Mouse (Mus musculus): ENCODE data around the gene Slc4a1ap. TPM values are rescaled to one million over a fixed set of nuclear protein-coding genes. Genes with fewer than 3 reads are reported as not detected.

Gene Slc4a1ap
- polyA plus RNA-seq, 1 experiment from 2014 or later: 36.7 TPM

- Histone ChIP-seq H3K36me3 (no peaks in the 10 kb centered on the region), H3K4me1 (peaks cover 21% of the 10 kb centered on the region), H3K4me2 (peak within 1 kb of the TSS; percentile 77), H3K9ac (peak within 1 kb of the TSS; percentile 39), H3K4me3 (replicated peaks) (peak within 1 kb of the TSS; percentile 42), H3K27ac (peak within 1 kb of the TSS; percentile 73), H3K9me3 (replicated peaks) (0 out of 2 replicates have a peak, but pooled peaks cover 2% of the 10 kb centered on the region), H3K27me3 (no peaks in the 10 kb centered on the region)
- peak; percentile 45 for ATAC-seq (replicated peaks; ENCODE audit: low FRiP score)
- 7% methylated on average over 26 of the region's 26 CpGs for WGBS
Observed at GRCm38 (mm10) chr5:31596481-31597429, 70.0 kb downstream of the Slc4a1ap start, which contains the start of gene Mrpl33. TSS of gene Mrpl33 (plus strand) at chr5:31596935.

GRCm38 (mm10) chr5:31597430-31597944, 70.7 kb downstream of the Slc4a1ap start:
- Histone ChIP-seq H3K27ac (peak overlapping the region; percentile 73; the same call in 1 of the 2 replicates), H3K9ac (no peak overlapping the region), H3K4me3 (replicated peaks) (peak overlapping the region; percentile 42; the same call in 1 of the 2 replicates), H3K4me1 (peaks cover 25% of the 10 kb centered on the region), H3K4me2 (peak overlapping the region; percentile 77), H3K9me3 (replicated peaks) (0 out of 2 replicates have a peak, but pooled peaks cover 2% of the 10 kb centered on the region), H3K27me3 (no peaks in the 10 kb centered on the region), H3K36me3 (no peaks in the 10 kb centered on the region)
- no peak for ATAC-seq (replicated peaks; ENCODE audit: low FRiP score)
- WGBS: 81% methylated on average over 6 of the region's 6 CpGs

GRCm38 (mm10) chr5:31598121-31598520, 71.3 kb downstream of the Slc4a1ap start:
- H3K4me3 ChIP-seq (replicated peaks): no peak overlapping the region
- ATAC-seq (replicated peaks; ENCODE audit: low FRiP score): no peak
- H3K9me3 ChIP-seq (replicated peaks): 0 out of 2 replicates have a peak, but pooled peaks cover 2% of the 10 kb centered on the region
- peaks cover 27% of the 10 kb centered on the region for H3K4me1 ChIP-seq
- H3K9ac ChIP-seq: no peak overlapping the region
- no peaks in the 10 kb centered on the region for H3K36me3 ChIP-seq
- WGBS: 86% methylated on average over 7 of the region's 7 CpGs
- H3K27me3 ChIP-seq: no peaks in the 10 kb centered on the region
- no peak overlapping the region for H3K27ac ChIP-seq
- H3K4me2 ChIP-seq: no peak overlapping the region

- WGBS: 69% methylated on average over 4 of the region's 4 CpGs
- H3K4me3 ChIP-seq (replicated peaks): no peak overlapping the region
- no peaks in the 10 kb centered on the region for H3K36me3 ChIP-seq
- no peaks in the 10 kb centered on the region for H3K27me3 ChIP-seq
- no peak overlapping the region for H3K9ac ChIP-seq
- H3K27ac ChIP-seq: no peak overlapping the region
- H3K9me3 ChIP-seq (replicated peaks): 0 out of 2 replicates have a peak, but pooled peaks cover 2% of the 10 kb centered on the region
- peaks cover 27% of the 10 kb centered on the region for H3K4me1 ChIP-seq
- no peak overlapping the region for H3K4me2 ChIP-seq
- ATAC-seq (replicated peaks; ENCODE audit: low FRiP score): no peak
Observed at GRCm38 (mm10) chr5:31598579-31598978, 71.8 kb downstream of the Slc4a1ap start.

- H3K9ac ChIP-seq: no peak overlapping the region
- 0 out of 2 replicates have a peak, but pooled peaks cover 2% of the 10 kb centered on the region for H3K9me3 ChIP-seq (replicated peaks)
- H3K27me3 ChIP-seq: no peaks in the 10 kb centered on the region
- WGBS: 80% methylated on average over 2 of the region's 2 CpGs
- no peak for ATAC-seq (replicated peaks; ENCODE audit: low FRiP score)
- peaks cover 27% of the 10 kb centered on the region for H3K4me1 ChIP-seq
- H3K4me2 ChIP-seq: no peak overlapping the region
- no peaks in the 10 kb centered on the region for H3K36me3 ChIP-seq
- H3K4me3 ChIP-seq (replicated peaks): no peak overlapping the region
- H3K27ac ChIP-seq: no peak overlapping the region
Observed at GRCm38 (mm10) chr5:31599161-31599560, 72.4 kb downstream of the Slc4a1ap start.

- WGBS: 85% methylated on average over 7 of the region's 7 CpGs
- 0 out of 2 replicates have a peak, but pooled peaks cover 2% of the 10 kb centered on the region for H3K9me3 ChIP-seq (replicated peaks)
- H3K27me3 ChIP-seq: no peaks in the 10 kb centered on the region
- no peak for ATAC-seq (replicated peaks; ENCODE audit: low FRiP score)
- H3K4me3 ChIP-seq (replicated peaks): no peak overlapping the region
- H3K9ac ChIP-seq: no peak overlapping the region
- H3K27ac ChIP-seq: no peak overlapping the region
- H3K36me3 ChIP-seq: no peaks in the 10 kb centered on the region
- H3K4me1 ChIP-seq: peaks cover 20% of the 10 kb centered on the region
- H3K4me2 ChIP-seq: no peak overlapping the region
Observed at GRCm38 (mm10) chr5:31601162-31601722, 74.4 kb downstream of the Slc4a1ap start.

GRCm38 (mm10) chr5:31602377-31602776, 75.6 kb downstream of the Slc4a1ap start:
- H3K9ac ChIP-seq: no peak overlapping the region
- no peak overlapping the region for H3K4me2 ChIP-seq
- 84% methylated on average over 1 of the region's 1 CpGs for WGBS
- 0 out of 2 replicates have a peak, but pooled peaks cover 2% of the 10 kb centered on the region for H3K9me3 ChIP-seq (replicated peaks)
- H3K4me3 ChIP-seq (replicated peaks): no peak overlapping the region
- H3K4me1 ChIP-seq: peaks cover 8% of the 10 kb centered on the region
- 0 out of 2 replicates have a peak overlapping the region, but pooled peaks have one; percentile 19 for H3K27ac ChIP-seq
- H3K27me3 ChIP-seq: no peaks in the 10 kb centered on the region
- H3K36me3 ChIP-seq: no peaks in the 10 kb centered on the region
- no peak for ATAC-seq (replicated peaks; ENCODE audit: low FRiP score)

GRCm38 (mm10) chr5:31603766-31604165, 77.0 kb downstream of the Slc4a1ap start:
- Histone ChIP-seq H3K27ac (no peak overlapping the region), H3K36me3 (no peaks in the 10 kb centered on the region), H3K4me3 (replicated peaks) (no peak overlapping the region), H3K4me2 (no peak overlapping the region), H3K27me3 (no peaks in the 10 kb centered on the region), H3K9ac (no peak overlapping the region), H3K4me1 (peaks cover 7% of the 10 kb centered on the region; the same call in 1 of the 2 replicates), H3K9me3 (replicated peaks) (0 out of 2 replicates have a peak, but pooled peaks cover 2% of the 10 kb centered on the region)
- WGBS: 45% methylated on average over 6 of the region's 6 CpGs
- ATAC-seq (replicated peaks; ENCODE audit: low FRiP score): no peak

- ATAC-seq (replicated peaks; ENCODE audit: low FRiP score): no peak
- no peak overlapping the region for H3K27ac ChIP-seq
- H3K4me2 ChIP-seq: no peak overlapping the region
- no peaks in the 10 kb centered on the region for H3K36me3 ChIP-seq
- 48% methylated on average over 3 of the region's 3 CpGs for whole genome bisulfite sequencing
- 0 out of 2 replicates have a peak, but pooled peaks cover 2% of the 10 kb centered on the region for H3K9me3 ChIP-seq (replicated peaks)
- no peaks in the 10 kb centered on the region for H3K27me3 ChIP-seq
- no peak overlapping the region for H3K9ac ChIP-seq
- peaks cover 13% of the 10 kb centered on the region for H3K4me1 ChIP-seq
- H3K4me3 ChIP-seq (replicated peaks): no peak overlapping the region
Observed at GRCm38 (mm10) chr5:31606151-31606550, 79.4 kb downstream of the Slc4a1ap start.

All from kidney, embryonic 15.5 days (tissue).